Mouse (Mus musculus) c-Kit-positive CD71-negative TER-119-negative erythroid progenitor cells, embryonic 14.5 days (primary cell): ENCODE data around the gene Nlrc4.
A peak's percentile ranks its signal among the peaks of the same experiment; 100 is the strongest.
"Not testable (repeated sequence)": the region's sequence is repeated elsewhere in the genome, so short reads cannot be mapped to it uniquely, and the experiment has no call there.

Source experiments
- DNase-seq: peaks from one replicate; pipeline ENCODE4 v3.0.0-alpha.2; 2013; ENCODE audit warnings: low read depth

Nlrc4 gene

GRCm38 (mm10) chr17:74458711-74459408 is at the start of gene Nlrc4:
Gene Nlrc4, minus strand, starts transcription at chr17:74459142.
- peak; percentile 9 for DNase-seq

GRCm38 (mm10) chr17:74508600-74508999 is 49.7 kb upstream of the Nlrc4 start:
- DNase-seq = no peak

GRCm38 (mm10) chr17:74507934-74508333 is 49.0 kb upstream of the Nlrc4 start:
- no peak for DNase-seq

- no peak for DNase-seq
Observed at GRCm38 (mm10) chr17:74501085-74501484, 42.1 kb upstream of the Nlrc4 start.

GRCm38 (mm10) chr17:74500204-74500603 is 41.3 kb upstream of the Nlrc4 start:
- no peak for DNase-seq

GRCm38 (mm10) chr17:74491565-74491964 is 32.6 kb upstream of the Nlrc4 start:
- DNase-seq = no peak

GRCm38 (mm10) chr17:74489901-74490220 is 30.9 kb upstream of the Nlrc4 start:
- no peak for DNase-seq

- DNase-seq = peak; percentile 96
Observed at GRCm38 (mm10) chr17:74489024-74489900, 30.3 kb upstream of the Nlrc4 start, which contains the start of gene Yipf4. Gene Yipf4, plus strand, starts transcription at chr17:74489493.

GRCm38 (mm10) chr17:74480361-74481069 is 21.6 kb upstream of the Nlrc4 start:
- no peak for DNase-seq

- not testable (repeated sequence) for DNase-seq
Observed at GRCm38 (mm10) chr17:74470133-74470532, 11.2 kb upstream of the Nlrc4 start.

GRCm38 (mm10) chr17:74467981-74468380 is 9.0 kb upstream of the Nlrc4 start:
- not testable (repeated sequence) for DNase-seq

GRCm38 (mm10) chr17:74463510-74463909 is 4.6 kb upstream of the Nlrc4 start:
- DNase-seq = no peak

- DNase-seq = no peak
Observed at GRCm38 (mm10) chr17:74457972-74458677, 817 bp downstream of the Nlrc4 start.

- no peak for DNase-seq
Observed at GRCm38 (mm10) chr17:74456825-74457224, 2.1 kb downstream of the Nlrc4 start.

GRCm38 (mm10) chr17:74455426-74455825 is 3.5 kb downstream of the Nlrc4 start:
- DNase-seq = no peak

GRCm38 (mm10) chr17:74454660-74455059 is 4.3 kb downstream of the Nlrc4 start:
- DNase-seq = no peak

GRCm38 (mm10) chr17:74453928-74454327 is 5.0 kb downstream of the Nlrc4 start:
- DNase-seq = no peak

GRCm38 (mm10) chr17:74449776-74450175 is 9.2 kb downstream of the Nlrc4 start:
- DNase-seq = no peak

- peak; percentile 38 for DNase-seq
Observed at GRCm38 (mm10) chr17:74440486-74440885, 18.5 kb downstream of the Nlrc4 start.

- no peak for DNase-seq
Observed at GRCm38 (mm10) chr17:74437762-74438161, 21.2 kb downstream of the Nlrc4 start.

GRCm38 (mm10) chr17:74432631-74433030 is 26.3 kb downstream of the Nlrc4 start:
- no peak for DNase-seq

GRCm38 (mm10) chr17:74431481-74431880 is 27.5 kb downstream of the Nlrc4 start:
- peak; percentile 22 for DNase-seq
